Mouse (Mus musculus) frontal cortex, postnatal 36 days (tissue): ENCODE data around the gene Rnf141.

Experiments
- DNase-seq, 2 experiments: peaks; one replicate each; pipeline ENCODE4 v3.0.0; 2022; ENCODE audit warnings: low spot score in 2 of 2

Gene Rnf141

DNA sequence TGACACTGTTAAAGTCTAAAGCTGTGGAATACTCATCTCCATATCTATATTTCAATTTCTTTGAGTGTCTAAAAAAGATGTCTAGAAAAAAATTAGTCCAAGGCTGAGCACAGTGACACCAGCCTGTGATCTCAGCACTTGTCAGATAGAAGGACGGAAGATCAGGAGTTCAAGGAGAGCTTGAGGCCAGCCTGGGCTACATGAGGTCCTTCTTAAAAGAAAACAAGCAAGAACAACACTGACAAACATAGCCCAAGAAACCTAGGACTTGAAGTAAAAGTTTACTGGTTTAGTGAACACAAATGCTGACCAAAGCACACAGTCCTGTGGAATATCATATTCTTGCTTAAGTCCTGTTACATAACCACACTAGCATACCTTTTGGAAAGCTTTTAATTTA, 10.2 kb downstream of the Rnf141 start:
- no peak for DNase-seq

GRCm38 (mm10) chr7:110833024-110833423, 11.2 kb downstream of the Rnf141 start:
- no peak for DNase-seq

- no peak for DNase-seq
These were observed 20.0 kb downstream of the Rnf141 start for GRCm38 (mm10) chr7:110823995-110824953.

- no peak for DNase-seq
These were observed 20.7 kb downstream of the Rnf141 start for GRCm38 (mm10) chr7:110823593-110823992.

- DNase-seq, result no peak
These were observed 21.2 kb downstream of the Rnf141 start for GRCm38 (mm10) chr7:110823076-110823475.

DNA sequence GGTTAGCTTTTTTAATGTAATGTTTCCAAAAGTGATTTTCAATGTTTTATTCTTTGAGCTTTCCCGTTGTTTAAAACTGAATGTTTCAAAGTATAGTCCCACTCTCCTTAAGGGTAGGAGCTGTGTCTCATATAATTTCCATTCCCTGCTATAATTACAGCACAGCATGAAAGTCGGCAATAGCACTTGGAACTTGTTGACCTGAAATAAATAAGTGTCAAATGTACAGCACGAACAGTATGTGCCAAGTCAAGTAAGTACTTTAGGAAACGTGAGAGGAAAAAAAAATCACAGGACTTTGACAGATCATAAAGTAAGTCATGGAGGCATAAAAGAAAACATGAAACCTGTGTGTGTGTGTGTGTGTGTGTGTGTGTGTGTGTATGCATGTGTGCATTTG, 22.2 kb downstream of the Rnf141 start:
- DNase-seq, result no peak

GRCm38 (mm10) chr7:110821653-110822052, 22.6 kb downstream of the Rnf141 start:
- peak; percentile 53 to 72 for DNase-seq

DNA sequence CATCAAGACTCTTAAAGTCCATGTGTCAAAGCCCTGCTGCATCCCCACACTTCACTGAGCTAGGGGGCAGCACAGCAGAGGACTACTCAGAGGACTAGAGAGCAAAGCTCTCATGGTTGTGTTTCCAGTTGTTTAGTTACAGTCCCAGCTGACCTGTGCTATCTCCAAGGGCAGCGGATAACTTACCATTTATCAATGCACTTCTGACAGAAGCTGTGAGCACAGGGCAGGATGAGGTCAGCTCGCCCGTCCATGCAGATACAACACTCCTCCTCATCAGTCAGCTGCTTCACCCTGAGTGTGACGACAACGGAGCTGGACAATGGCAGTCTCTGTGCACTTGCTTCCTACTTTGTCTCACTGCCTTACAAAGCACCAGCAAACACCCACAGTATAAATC, 23.2 kb downstream of the Rnf141 start:
- no peak for DNase-seq

- DNase-seq, result no peak
These were observed 25.4 kb downstream of the Rnf141 start for GRCm38 (mm10) chr7:110818787-110819350.

DNA sequence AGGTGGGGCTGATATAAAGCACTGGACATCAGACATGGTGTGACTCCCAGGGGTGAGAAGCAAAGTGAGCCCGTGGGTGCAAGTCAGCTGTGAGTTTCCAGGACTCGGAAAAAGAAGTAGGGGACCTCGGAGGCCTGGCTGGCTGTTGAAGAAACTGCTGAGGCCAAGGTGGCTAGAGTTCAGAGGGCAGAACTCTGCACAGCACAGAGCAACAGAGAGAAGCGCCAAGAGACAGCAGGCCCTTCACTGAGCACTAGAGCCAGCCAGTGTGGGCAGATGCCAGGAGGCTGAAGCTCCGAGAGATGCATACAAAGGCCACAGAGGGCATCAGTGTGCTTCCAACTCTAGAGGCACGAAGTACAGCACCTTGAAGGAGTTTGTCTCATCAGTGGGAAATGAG, 26.1 kb downstream of the Rnf141 start:
- no peak for DNase-seq

DNA sequence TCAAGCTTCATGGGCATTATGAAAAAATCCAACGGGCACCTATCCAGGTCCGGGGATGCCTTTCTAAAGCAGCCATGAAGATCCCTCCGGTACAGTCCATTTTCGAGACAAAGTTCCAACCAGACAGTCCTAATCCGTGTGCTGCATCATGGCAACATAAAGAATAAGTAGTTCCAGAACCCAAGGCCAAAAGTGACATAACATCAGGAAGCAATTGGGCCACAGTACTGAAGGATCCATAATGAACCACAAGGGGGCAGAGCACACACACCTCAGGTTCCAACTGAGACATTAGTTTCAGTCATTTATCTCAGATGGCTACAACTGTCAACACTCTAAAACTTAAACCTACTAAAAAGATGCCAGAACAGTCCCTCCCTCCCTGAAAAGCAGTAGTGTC, 28.2 kb downstream of the Rnf141 start:
- DNase-seq, result peak in 1 of 2 experiments; percentile 73

GRCm38 (mm10) chr7:110813983-110814382, 30.3 kb downstream of the Rnf141 start:
- no peak for DNase-seq

DNA sequence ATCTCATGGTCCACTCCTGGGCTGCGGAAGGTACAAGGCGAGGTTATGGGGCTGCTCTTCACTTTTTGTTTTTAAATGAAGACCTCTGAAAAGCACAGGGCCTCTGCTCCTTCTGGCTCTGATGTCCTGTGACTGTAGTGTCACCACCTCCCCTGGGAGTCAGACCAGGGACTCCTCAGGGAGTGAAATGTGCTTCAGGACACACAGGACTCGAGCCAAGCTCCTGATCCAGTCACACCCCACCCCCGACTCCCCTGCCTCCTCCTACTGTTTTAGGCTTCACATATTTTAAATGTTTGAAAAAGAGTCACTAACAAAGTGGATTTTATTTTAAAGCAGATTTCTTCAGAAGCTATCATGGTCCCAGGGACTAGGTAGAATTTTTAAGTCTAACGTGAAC, 32.7 kb downstream of the Rnf141 start:
- no peak for DNase-seq

- no peak for DNase-seq
These were observed 33.3 kb downstream of the Rnf141 start for GRCm38 (mm10) chr7:110810995-110811394.

- DNase-seq, result no peak
These were observed 34.4 kb downstream of the Rnf141 start for GRCm38 (mm10) chr7:110809585-110810557.

- DNase-seq, result peak in 1 of 2 experiments; percentile 48
These were observed 35.3 kb downstream of the Rnf141 start for GRCm38 (mm10) chr7:110808962-110809361.

DNA sequence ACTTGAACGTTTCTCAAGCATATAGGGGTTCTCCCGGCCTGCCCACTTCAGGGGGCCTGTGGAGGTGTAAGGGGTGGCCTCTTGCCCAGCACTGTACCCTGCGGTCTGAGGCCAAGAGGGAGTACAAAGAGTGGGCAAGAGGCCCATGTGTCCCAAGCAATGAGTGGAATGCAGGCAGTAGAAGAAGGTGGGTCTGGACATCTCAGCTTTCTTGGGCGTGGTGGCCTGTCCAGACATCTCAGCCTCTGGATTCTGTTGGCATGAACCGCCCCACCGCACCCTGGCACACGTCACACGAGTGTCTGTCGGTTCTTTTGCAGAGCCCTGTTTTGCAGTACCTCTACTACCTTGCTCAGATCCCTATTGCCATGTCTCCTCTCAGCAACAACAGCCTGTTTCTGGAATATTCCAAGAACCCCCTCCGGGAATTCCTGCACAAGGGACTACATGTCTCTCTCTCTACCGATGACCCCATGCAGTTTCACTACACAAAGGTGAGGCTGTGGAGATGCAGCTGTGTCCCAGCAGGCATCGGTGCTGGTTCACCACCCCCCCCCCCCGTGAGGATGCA, 36.7 kb downstream of the Rnf141 start:
- no peak for DNase-seq

- DNase-seq, result peak in 1 of 2 experiments; percentile 61
These were observed 40.0 kb downstream of the Rnf141 start for GRCm38 (mm10) chr7:110804266-110804665.

DNA sequence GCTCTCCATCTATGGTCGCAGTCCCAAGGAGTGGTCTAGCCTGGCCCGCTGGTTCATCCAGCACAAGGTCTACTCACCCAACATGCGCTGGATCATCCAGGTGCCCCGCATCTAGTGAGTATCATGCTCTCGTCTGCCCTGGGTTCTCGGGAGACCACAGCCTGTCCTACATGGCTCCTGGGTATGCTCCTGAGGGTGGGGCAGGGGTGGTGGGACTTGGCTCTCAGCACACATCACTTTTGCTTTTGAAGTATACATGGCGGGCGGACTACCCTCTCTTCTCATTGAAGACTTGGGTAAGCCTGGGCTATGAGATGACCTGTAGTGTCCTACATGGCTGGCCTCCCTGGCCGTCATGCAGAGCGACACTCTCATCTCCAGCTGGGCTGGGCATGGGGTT, 41.1 kb downstream of the Rnf141 start:
- DNase-seq, result no peak

DNA sequence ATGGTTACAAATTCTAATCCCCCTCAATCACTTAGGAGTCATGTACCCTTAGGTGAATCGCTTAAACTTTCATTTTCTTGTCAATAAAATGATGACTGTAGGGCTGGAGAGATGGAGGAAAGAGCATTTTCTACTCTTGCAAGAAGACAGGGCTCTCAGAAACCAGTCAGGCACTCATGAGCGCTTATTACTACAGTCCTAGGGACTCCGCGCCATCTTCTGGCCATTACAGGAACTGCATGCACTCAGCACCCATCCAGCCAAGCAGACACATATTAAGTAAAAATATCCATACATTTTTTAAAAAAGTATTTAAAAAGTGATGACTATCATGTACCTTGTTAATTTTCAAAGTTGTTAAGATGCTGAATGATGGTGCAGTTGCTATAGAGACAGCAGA, 43.2 kb downstream of the Rnf141 start:
- peak; percentile 85 to 94 for DNase-seq

GRCm38 (mm10) chr7:110797722-110798409, 46.4 kb downstream of the Rnf141 start:
- no peak for DNase-seq
